Mouse (Mus musculus): ENCODE results near the gene Slc24a3.

GRCm38 (mm10) chr2:145434068-145434467 is 266.5 kb downstream of the Slc24a3 start:
- no peak for TF ChIP-seq CTCF (IDR thresholded peaks at IDR 0.05; ENCODE audit: insufficient read depth, low read depth, low read length)
- no peak for TF ChIP-seq POLR2A (IDR thresholded peaks at IDR 0.05; ENCODE audit: insufficient read depth, low read depth, low read length)
